Mouse (Mus musculus) stomach, embryonic 15.5 days (tissue): ENCODE data around the gene Man2a1. TPM values are rescaled to one million over a fixed set of nuclear protein-coding genes. Genes with fewer than 3 reads are reported as not detected.

Experiments used
- ATAC-seq: fragments of 200-750 bp; cut with Nextera tagmentation; 2 replicates; pipeline ENCODE4 v1.8.0; 2017; ENCODE audit warnings: low read depth, moderate number of reproducible peaks, moderate TSS enrichment; ENCODE audit not compliant: insufficient read depth, low FRiP score
- H3K27ac ChIP-seq: fragments of 300-500 bp; sonication (generic); 2 replicates; pipeline ENCODE4 v1.5.1; 2015; ENCODE audit warnings: mild to moderate bottlenecking, inconsistent platforms
- H3K27me3 ChIP-seq: fragments of 300-500 bp; sonication (generic); replicated peaks from 2 replicates; pipeline ENCODE4 v1.6.1; 2015; ENCODE audit warnings: inconsistent platforms
- H3K36me3 ChIP-seq: fragments of 300-500 bp; sonication (generic); 2 replicates; pipeline ENCODE4 v1.6.1; 2015; ENCODE audit warnings: inconsistent platforms
- H3K4me1 ChIP-seq: fragments of 300-500 bp; sonication (generic); 2 replicates; pipeline ENCODE4 v1.6.1; 2015; ENCODE audit warnings: inconsistent platforms
- H3K4me2 ChIP-seq: fragments of 300-500 bp; sonication (generic); 2 replicates; pipeline ENCODE4 v1.6.1; 2015; ENCODE audit warnings: mild to moderate bottlenecking, inconsistent platforms
- H3K4me3 ChIP-seq: fragments of 300-500 bp; sonication (generic); replicated peaks from 2 replicates; pipeline ENCODE4 v1.5.1; 2015; ENCODE audit warnings: inconsistent platforms
- H3K9ac ChIP-seq: fragments of 300-500 bp; sonication (generic); 2 replicates; pipeline ENCODE4 v1.6.1; 2015; ENCODE audit warnings: inconsistent platforms
- H3K9me3 ChIP-seq: fragments of 300-500 bp; sonication (generic); 2 replicates; pipeline ENCODE4 v1.6.1; 2016; ENCODE audit warnings: inconsistent platforms
- WGBS: fragments of 180-500 bp; shearing (Covaris S2); methylation state at CpG from one replicate; pipeline ENCODE4 v1.1.7; 2015; 5-methylcytosine and 5-hydroxymethylcytosine counted together
- polyA plus RNA-seq: library from polyadenylated mRNA; unstranded; fragments of >200 nt; fragmentation: Nextera tagmentation; extraction: Ambion mirVana; gene quantifications from 2 replicates; pipeline ENCODE4 v1.2.1, GENCODE M21; 2015

The Man2a1 gene
- polyA plus RNA-seq, 1 experiment from 2014 or later, result 14.3 TPM

- H3K9me3 ChIP-seq, result no peaks in the 10 kb centered on the region
- 84% methylated on average over 4 of the region's 4 CpGs for WGBS
- no peak overlapping the region for H3K4me3 ChIP-seq
- ATAC-seq, result no peak
- no peak overlapping the region for H3K4me2 ChIP-seq
- no peak overlapping the region for H3K27ac ChIP-seq
- H3K36me3 ChIP-seq, result no peaks in the 10 kb centered on the region
- H3K9ac ChIP-seq, result no peak overlapping the region
- H3K4me1 ChIP-seq, result no peaks in the 10 kb centered on the region
- H3K27me3 ChIP-seq, result no peaks in the 10 kb centered on the region
Observed at GRCm38 (mm10) chr17:64618996-64619395, 18.5 kb downstream of the Man2a1 start.

- WGBS, result 65% methylated on average over 9 of the region's 9 CpGs
- no peak overlapping the region for H3K4me3 ChIP-seq
- no peaks in the 10 kb centered on the region for H3K36me3 ChIP-seq
- no peaks in the 10 kb centered on the region for H3K27me3 ChIP-seq
- H3K9me3 ChIP-seq, result no peaks in the 10 kb centered on the region
- H3K4me1 ChIP-seq, result no peaks in the 10 kb centered on the region
- no peak overlapping the region for H3K9ac ChIP-seq
- H3K4me2 ChIP-seq, result no peak overlapping the region
- H3K27ac ChIP-seq, result no peak overlapping the region
- no peak for ATAC-seq
Observed at GRCm38 (mm10) chr17:64620135-64620534, 19.6 kb downstream of the Man2a1 start.

GRCm38 (mm10) chr17:64620627-64621026, 20.1 kb downstream of the Man2a1 start:
- Histone ChIP-seq H3K4me1 (no peaks in the 10 kb centered on the region), H3K27me3 (no peaks in the 10 kb centered on the region), H3K27ac (no peak overlapping the region), H3K4me3 (no peak overlapping the region), H3K36me3 (peaks cover 4% of the 10 kb centered on the region; the same call in 1 of the 2 replicates), H3K9me3 (no peaks in the 10 kb centered on the region), H3K4me2 (no peak overlapping the region), H3K9ac (no peak overlapping the region)
- WGBS, result 79% methylated on average over 3 of the region's 3 CpGs
- no peak for ATAC-seq

- no peak for ATAC-seq
- H3K4me1 ChIP-seq, result no peaks in the 10 kb centered on the region
- no peaks in the 10 kb centered on the region for H3K27me3 ChIP-seq
- H3K4me3 ChIP-seq, result no peak overlapping the region
- H3K27ac ChIP-seq, result no peak overlapping the region
- 71% methylated on average over 8 of the region's 8 CpGs for WGBS
- H3K9me3 ChIP-seq, result no peaks in the 10 kb centered on the region
- H3K4me2 ChIP-seq, result no peak overlapping the region
- no peak overlapping the region for H3K9ac ChIP-seq
- peaks cover 8% of the 10 kb centered on the region; the same call in 1 of the 2 replicates for H3K36me3 ChIP-seq
Observed at GRCm38 (mm10) chr17:64621226-64621625, 20.7 kb downstream of the Man2a1 start.

GRCm38 (mm10) chr17:64621649-64622351, 21.3 kb downstream of the Man2a1 start:
- 81% methylated on average over 9 of the region's 9 CpGs for WGBS
- no peak for ATAC-seq
- no peak overlapping the region for H3K27ac ChIP-seq
- H3K36me3 ChIP-seq, result peaks cover 14% of the 10 kb centered on the region; the same call in 1 of the 2 replicates
- H3K9ac ChIP-seq, result no peak overlapping the region
- no peak overlapping the region for H3K4me2 ChIP-seq
- no peaks in the 10 kb centered on the region for H3K27me3 ChIP-seq
- no peak overlapping the region for H3K4me3 ChIP-seq
- H3K4me1 ChIP-seq, result no peaks in the 10 kb centered on the region
- no peaks in the 10 kb centered on the region for H3K9me3 ChIP-seq

- Histone ChIP-seq H3K36me3 (peaks cover 16% of the 10 kb centered on the region; the same call in 1 of the 2 replicates), H3K4me3 (no peak overlapping the region), H3K27ac (no peak overlapping the region), H3K27me3 (no peaks in the 10 kb centered on the region), H3K9ac (no peak overlapping the region), H3K9me3 (no peaks in the 10 kb centered on the region), H3K4me1 (no peaks in the 10 kb centered on the region), H3K4me2 (no peak overlapping the region)
- 89% methylated on average over 11 of the region's 11 CpGs for WGBS
- ATAC-seq, result no peak
Observed at GRCm38 (mm10) chr17:64622352-64622886, 21.9 kb downstream of the Man2a1 start.

GRCm38 (mm10) chr17:64624439-64624838, 23.9 kb downstream of the Man2a1 start:
- H3K4me2 ChIP-seq, result no peak overlapping the region
- no peak overlapping the region for H3K9ac ChIP-seq
- no peak for ATAC-seq
- no peak overlapping the region for H3K27ac ChIP-seq
- no peaks in the 10 kb centered on the region for H3K27me3 ChIP-seq
- 86% methylated on average over 15 of the region's 15 CpGs for WGBS
- H3K36me3 ChIP-seq, result peaks cover 16% of the 10 kb centered on the region; the same call in 1 of the 2 replicates
- no peaks in the 10 kb centered on the region for H3K4me1 ChIP-seq
- no peaks in the 10 kb centered on the region for H3K9me3 ChIP-seq
- no peak overlapping the region for H3K4me3 ChIP-seq

- WGBS, result 78% methylated on average over 5 of the region's 5 CpGs
- Histone ChIP-seq H3K27me3 (no peaks in the 10 kb centered on the region), H3K9me3 (no peaks in the 10 kb centered on the region), H3K4me1 (no peaks in the 10 kb centered on the region), H3K9ac (no peak overlapping the region), H3K36me3 (peaks cover 16% of the 10 kb centered on the region; the same call in 1 of the 2 replicates), H3K4me2 (no peak overlapping the region), H3K27ac (no peak overlapping the region), H3K4me3 (no peak overlapping the region)
- ATAC-seq, result no peak
Observed at GRCm38 (mm10) chr17:64628796-64629195, 28.3 kb downstream of the Man2a1 start.

GRCm38 (mm10) chr17:64629486-64629885, 28.9 kb downstream of the Man2a1 start:
- no peak overlapping the region for H3K27ac ChIP-seq
- no peak for ATAC-seq
- no peak overlapping the region for H3K9ac ChIP-seq
- no peaks in the 10 kb centered on the region for H3K9me3 ChIP-seq
- no peak overlapping the region for H3K4me3 ChIP-seq
- H3K36me3 ChIP-seq, result peaks cover 16% of the 10 kb centered on the region; the same call in 1 of the 2 replicates
- no peaks in the 10 kb centered on the region for H3K27me3 ChIP-seq
- WGBS, result 80% methylated on average over 5 of the region's 5 CpGs
- H3K4me2 ChIP-seq, result no peak overlapping the region
- H3K4me1 ChIP-seq, result no peaks in the 10 kb centered on the region

- Histone ChIP-seq H3K27me3 (no peaks in the 10 kb centered on the region), H3K4me1 (no peaks in the 10 kb centered on the region), H3K4me2 (no peak overlapping the region), H3K9me3 (no peaks in the 10 kb centered on the region), H3K36me3 (peaks cover 12% of the 10 kb centered on the region; the same call in 1 of the 2 replicates), H3K9ac (no peak overlapping the region), H3K27ac (no peak overlapping the region), H3K4me3 (no peak overlapping the region)
- WGBS, result 93% methylated on average over 12 of the region's 12 CpGs
- ATAC-seq, result no peak
Observed at GRCm38 (mm10) chr17:64630506-64630905, 30.0 kb downstream of the Man2a1 start.

- H3K4me2 ChIP-seq, result no peak overlapping the region
- WGBS, result 82% methylated on average over 8 of the region's 8 CpGs
- H3K27me3 ChIP-seq, result no peaks in the 10 kb centered on the region
- H3K27ac ChIP-seq, result no peak overlapping the region
- ATAC-seq, result no peak
- peaks cover 5% of the 10 kb centered on the region for H3K36me3 ChIP-seq
- no peaks in the 10 kb centered on the region for H3K4me1 ChIP-seq
- H3K9ac ChIP-seq, result no peak overlapping the region
- no peaks in the 10 kb centered on the region for H3K9me3 ChIP-seq
- H3K4me3 ChIP-seq, result no peak overlapping the region
Observed at GRCm38 (mm10) chr17:64637868-64638537, 37.5 kb downstream of the Man2a1 start.

- H3K36me3 ChIP-seq, result peaks cover 5% of the 10 kb centered on the region
- 85% methylated on average over 3 of the region's 3 CpGs for WGBS
- H3K9ac ChIP-seq, result no peak overlapping the region
- H3K4me2 ChIP-seq, result no peak overlapping the region
- no peak overlapping the region for H3K27ac ChIP-seq
- no peak for ATAC-seq
- H3K4me3 ChIP-seq, result no peak overlapping the region
- 0 out of 2 replicates have a peak, but pooled peaks cover 3% of the 10 kb centered on the region for H3K4me1 ChIP-seq
- no peaks in the 10 kb centered on the region for H3K27me3 ChIP-seq
- no peaks in the 10 kb centered on the region for H3K9me3 ChIP-seq
Observed at GRCm38 (mm10) chr17:64641376-64641775, 40.8 kb downstream of the Man2a1 start.
